Mouse (Mus musculus): ENCODE data around the gene Aadacl4. TPM values are rescaled to one million over a fixed set of nuclear protein-coding genes. Genes with fewer than 3 reads are reported as not detected.
"Not testable (repeated sequence)": the region's sequence is repeated elsewhere in the genome, so short reads cannot be mapped to it uniquely, and the experiment has no call there.

The Aadacl4 gene
- not detected for total RNA-seq (2021)
- long read RNA-seq, experiment 1 = 0 reads
- long read RNA-seq, experiment 2 = 0 reads

GRCm38 (mm10) chr4:144613407-144613806 is at the start of gene Aadacl4:
Aadacl4 (plus strand) TSS chr4:144613707.
- no peak for DNase-seq

GRCm38 (mm10) chr4:144565034-144565433 is 48.5 kb upstream of the Aadacl4 start, which contains the start of gene Gm13124:
Gm13124 (minus strand) TSS chr4:144565134.
- no peak for DNase-seq

- no peak for DNase-seq
Measured at GRCm38 (mm10) chr4:144567752-144568151, 45.8 kb upstream of the Aadacl4 start.

GRCm38 (mm10) chr4:144586207-144586606 is 27.3 kb upstream of the Aadacl4 start:
- DNase-seq = not testable (repeated sequence)

GRCm38 (mm10) chr4:144592790-144593189 is 20.7 kb upstream of the Aadacl4 start:
- no peak for DNase-seq

- DNase-seq = no peak
Measured at GRCm38 (mm10) chr4:144614586-144614985, 1.1 kb downstream of the Aadacl4 start.

GRCm38 (mm10) chr4:144638263-144638662 is 24.8 kb downstream of the Aadacl4 start:
- DNase-seq = no peak

Other genes with a start within 250 kb of the Aadacl4 start
- not detected for gene Pramef20, start 235.8 kb upstream of the Aadacl4 start, total RNA-seq (2021)
- gene Pramef12, start 205.2 kb upstream of the Aadacl4 start, total RNA-seq (2021) = not detected
- gene 1700012P22Rik, start 174.9 kb upstream of the Aadacl4 start, total RNA-seq (2021) = not detected
- not detected for gene Gm9944, start 160.4 kb upstream of the Aadacl4 start, total RNA-seq (2021)
- gene Aadacl3, start 150.0 kb upstream of the Aadacl4 start, total RNA-seq (2021) = not detected
- not detected for gene 9430007A20Rik, start 93.9 kb upstream of the Aadacl4 start, total RNA-seq (2021)
- not detected for gene Gm13124, start 48.6 kb upstream of the Aadacl4 start, total RNA-seq (2021)
- not detected for gene Gm436, start 72.7 kb downstream of the Aadacl4 start, total RNA-seq (2021)
- gene Gm13178, start 107.7 kb downstream of the Aadacl4 start, total RNA-seq (2021) = not detected
- gene Gm438, start 172.9 kb downstream of the Aadacl4 start, total RNA-seq (2021) = not detected

Measured in adrenal gland, postnatal 36 days (tissue).